Mouse (Mus musculus) layer of hippocampus, postnatal 25 days (tissue): ENCODE measurements around the gene Efcab11. TPM values are rescaled to one million over a fixed set of nuclear protein-coding genes. Genes with fewer than 3 reads are reported as not detected.
A peak's percentile ranks its signal among the peaks of the same experiment; 100 is the strongest.

Source experiments
- DNase-seq, 2 experiments: peaks; one replicate each; pipeline ENCODE4 v3.0.0; 2022; ENCODE audit warnings: mixed read lengths in 2 of 2, low spot score in 1 of 2; ENCODE audit errors: extremely low spot score in 1 of 2
- total RNA-seq, 2 experiments: library from RNA; stranded (reverse); gene quantifications; 2 replicates each; pipeline ENCODE4 v1.2.3; 2021

Gene Efcab11
- under 1 TPM; 0.26 to 0.27 TPM for total RNA-seq

DNA sequence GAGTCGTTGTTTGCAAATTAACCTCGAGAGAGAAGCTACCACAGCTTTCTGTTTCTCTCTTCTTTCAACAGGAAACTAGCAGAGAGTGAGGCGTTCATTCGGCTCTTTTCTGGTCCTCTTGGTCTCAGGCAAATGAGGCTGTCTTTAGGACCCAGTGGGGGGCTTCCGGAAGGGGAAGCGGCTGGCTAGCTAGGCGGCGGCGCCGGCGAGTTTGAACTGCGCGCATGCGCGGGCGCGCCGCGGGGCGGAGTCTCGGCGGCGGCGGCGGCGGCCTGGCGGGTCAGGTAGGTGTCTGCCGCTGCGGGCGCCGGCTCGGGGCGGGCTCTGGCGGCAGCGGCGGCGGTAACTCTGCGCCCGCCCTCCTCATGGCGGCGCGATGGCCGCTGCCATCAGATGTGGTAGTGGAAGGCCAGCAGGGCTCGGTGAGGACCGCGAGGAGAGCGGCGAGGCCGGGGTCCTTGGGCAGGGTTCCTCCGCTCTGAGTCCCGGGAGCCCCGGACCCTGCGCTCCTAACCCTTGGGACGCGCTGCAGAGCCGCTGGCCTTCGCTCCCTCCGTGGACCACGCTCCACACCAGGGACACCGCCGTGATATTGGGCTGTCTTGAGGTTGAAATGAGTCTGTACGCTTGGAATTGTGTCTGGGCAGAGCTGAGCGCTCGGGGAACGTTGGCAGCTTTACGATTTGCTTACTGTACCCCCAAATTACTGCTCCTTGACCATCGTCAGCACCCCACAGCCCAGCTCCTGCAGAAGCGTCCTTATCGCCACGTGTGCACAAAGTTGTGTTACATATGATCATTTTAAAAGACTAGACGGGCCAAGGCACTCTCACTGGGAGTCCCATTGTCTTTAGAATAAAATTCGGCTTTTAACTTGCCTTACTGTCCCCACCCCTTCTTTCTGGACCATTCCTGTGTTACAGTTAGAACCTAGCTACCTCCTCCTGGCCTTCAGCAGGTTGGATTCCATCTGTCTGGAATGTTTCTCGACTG, at the start of gene Efcab11, which contains the start of gene Tdp1:
TSS of gene Efcab11 (minus strand) at position 171 of the 993 bp plus-strand sequence.
TSS of gene Tdp1 (plus strand) at position 249 of the 993 bp plus-strand sequence.
- peak; percentile 82 to 84 for DNase-seq

DNA sequence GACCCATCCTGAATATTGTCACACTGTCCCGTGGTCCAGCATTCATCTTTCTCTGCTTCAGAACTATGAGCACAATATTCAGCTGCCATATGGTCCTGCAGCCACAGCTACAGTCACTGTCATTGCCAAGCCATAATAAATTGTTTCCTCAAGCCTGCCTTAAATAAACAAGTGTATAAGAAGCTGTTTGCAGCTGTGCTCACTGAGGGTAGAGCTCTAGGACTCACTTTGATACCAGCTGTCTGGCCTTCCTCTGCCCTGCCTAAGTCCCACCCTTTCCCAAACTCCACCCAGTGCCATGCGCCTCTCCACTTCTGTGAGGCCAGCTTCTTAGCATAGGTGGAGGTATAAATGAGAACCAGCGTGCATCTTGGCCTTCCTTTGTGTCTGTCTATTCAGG, 49.4 kb upstream of the Efcab11 start:
- no peak for DNase-seq

DNA sequence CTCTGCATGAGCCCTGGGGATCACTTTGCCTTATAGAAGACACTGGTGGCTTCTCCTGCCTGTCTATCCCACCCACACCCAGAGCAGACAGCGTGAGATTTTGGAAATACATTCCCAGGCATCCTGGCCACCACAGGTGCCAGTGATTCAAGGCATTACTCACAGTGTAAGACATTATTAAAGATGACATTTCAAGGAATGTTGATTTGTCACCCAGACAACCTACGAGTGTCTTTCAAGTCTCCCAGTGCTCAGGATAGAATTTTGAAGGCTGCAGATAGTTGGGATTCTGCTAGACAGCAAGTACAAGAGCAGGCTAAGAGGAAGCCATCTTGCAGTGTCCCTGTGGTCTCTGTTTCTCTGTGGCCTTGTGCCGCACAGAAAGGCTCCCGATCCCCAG, 48.0 kb upstream of the Efcab11 start:
- DNase-seq = no peak

DNA sequence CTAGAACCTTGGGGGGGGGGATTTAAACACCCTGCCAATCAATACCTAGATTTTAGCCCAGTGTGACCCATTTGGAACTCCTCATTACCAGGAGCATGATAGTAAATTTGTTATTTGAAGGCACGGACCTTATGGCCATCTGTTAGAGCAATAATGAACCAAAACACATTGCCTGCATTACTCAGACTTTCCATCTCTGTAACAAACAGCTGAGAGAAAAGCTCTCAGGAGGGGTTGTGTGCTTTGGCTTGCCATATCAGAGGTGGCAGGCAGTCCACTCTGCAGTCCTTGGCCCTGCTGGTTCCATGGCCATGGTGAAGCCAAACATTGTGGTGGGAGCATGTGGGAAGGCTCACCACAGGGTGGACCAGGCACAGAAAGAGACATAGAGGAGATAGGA, 44.9 kb upstream of the Efcab11 start:
- no peak for DNase-seq

DNA sequence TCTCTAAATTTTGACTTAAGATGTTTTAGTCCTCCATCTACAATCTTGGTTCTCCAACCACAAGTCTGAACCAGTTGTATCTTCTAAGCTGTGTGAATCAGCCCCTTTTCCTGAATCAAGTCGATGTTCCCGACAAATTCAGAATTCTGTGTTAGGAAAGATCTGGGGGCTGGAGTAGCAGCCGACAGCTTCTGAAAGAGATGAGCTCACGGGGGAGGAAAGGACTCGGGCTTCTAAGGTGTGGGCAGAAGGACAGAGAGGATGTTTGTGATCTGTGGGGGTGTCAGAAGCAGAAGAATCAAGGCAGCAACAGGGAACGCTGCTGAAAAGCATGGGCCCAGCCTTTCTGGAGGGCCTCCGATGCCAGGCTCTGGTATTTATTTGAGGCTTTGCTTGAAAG, 44.1 kb upstream of the Efcab11 start:
- no peak for DNase-seq

DNA sequence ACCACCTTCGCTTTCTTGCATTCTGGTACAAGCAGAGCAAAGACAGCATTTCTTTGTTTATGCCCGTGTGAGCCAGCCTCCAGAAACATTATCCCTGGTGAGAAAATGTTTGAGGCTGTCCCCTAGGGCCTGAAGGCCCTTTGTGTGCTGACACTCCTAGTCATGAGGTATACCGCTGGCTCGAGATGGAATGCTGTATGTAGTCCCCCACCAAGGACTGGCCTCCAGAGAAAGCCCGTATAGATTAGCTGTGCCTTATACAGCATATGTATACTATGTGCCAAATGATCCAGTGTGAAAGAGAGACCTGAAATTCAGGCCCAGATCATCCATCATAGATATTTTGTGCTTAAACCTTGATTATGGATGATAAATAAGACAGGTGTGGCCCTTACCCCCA, 39.5 kb upstream of the Efcab11 start:
- no peak for DNase-seq

DNA sequence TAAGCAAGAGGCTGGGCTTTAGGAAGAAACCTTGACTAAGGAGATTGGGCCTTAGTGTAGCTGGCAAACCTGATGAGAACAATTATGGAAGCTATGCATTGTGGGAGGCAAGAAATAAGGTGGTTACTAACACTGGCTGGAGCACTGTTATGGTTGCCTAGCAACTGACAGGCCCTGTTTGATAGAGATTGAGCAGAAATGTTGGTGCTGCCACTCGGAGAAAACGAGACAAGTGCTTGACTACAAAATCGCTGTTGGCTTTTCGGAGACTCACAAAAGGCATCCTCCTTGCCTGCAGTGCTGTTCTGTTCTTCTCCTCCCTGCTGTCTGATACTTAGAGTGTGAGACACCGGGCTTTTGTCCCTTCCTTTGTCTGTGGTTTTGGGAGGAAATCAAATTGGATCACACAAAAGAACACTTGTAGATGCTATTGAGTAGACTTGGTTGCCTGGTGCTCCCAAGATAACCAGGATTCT, 38.9 kb upstream of the Efcab11 start:
- no peak for DNase-seq

DNA sequence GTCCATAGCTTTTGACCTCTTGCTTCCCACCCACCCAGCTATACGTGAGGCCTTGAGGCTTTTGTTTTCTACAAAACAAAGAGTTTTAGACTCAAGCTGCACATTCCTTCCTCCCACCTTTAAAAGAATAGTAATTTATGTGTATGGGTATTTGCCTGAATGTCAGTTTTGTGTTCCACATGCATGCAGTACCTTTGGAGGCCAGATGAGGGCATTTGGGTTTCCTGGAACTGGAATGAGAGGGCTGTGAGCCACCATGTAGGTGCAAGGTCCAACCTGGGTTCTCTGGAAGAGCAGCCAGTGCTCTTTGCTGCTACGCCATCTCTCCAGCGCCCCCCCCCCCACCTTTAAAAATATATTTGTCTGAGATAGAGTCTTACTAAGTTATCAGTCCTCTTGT, 36.8 kb upstream of the Efcab11 start:
- no peak for DNase-seq

DNA sequence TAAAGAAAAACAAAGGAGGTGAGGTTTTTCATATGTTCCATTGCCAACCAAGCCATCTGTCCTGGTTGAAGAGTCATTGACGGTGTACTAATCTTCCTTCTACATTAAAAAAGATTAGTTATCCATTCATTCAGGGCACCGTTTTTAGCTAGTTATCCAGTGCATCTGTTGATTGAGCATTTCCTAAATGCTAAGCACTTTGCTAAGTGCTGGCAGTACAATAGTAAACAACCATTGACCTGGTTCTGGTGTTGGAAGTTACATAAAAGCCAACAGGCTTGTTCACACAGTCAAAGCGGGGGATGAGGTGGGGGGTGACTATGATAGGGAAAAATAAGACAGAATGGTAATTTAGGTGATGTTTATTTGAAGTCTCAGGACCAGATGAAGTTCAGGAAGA, 35.4 kb upstream of the Efcab11 start:
- DNase-seq = no peak

DNA sequence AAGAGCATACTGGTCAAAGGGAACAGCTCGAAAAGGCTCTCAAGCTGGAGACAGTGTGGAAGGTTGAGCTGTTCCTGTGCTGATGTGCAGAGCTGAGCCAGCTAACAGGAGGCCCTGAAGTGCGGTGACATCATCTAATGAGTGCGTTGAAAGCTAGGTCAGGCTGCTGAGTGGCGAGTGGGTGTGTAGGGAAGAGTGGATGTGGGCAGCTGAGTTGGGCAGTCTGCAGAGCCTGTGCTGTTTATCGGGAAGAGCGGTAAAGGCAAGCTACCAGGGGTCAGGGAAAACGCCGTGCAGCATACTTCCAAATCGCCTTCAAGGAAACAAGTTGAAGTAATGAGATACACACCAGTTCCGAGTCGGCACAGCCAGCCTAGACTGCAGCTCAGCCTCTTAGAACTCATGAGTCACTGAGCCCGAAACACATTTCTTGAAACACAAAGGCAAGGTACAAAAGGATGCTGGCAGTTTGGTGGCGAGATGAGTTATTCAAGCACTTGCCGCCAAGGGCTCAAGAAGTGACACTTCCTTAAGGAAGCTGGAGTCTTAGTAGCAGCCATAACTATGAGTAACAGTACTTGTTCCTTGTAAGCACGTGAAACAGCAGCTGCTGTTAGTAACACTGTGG, 33.7 kb upstream of the Efcab11 start:
- DNase-seq = no peak

DNA sequence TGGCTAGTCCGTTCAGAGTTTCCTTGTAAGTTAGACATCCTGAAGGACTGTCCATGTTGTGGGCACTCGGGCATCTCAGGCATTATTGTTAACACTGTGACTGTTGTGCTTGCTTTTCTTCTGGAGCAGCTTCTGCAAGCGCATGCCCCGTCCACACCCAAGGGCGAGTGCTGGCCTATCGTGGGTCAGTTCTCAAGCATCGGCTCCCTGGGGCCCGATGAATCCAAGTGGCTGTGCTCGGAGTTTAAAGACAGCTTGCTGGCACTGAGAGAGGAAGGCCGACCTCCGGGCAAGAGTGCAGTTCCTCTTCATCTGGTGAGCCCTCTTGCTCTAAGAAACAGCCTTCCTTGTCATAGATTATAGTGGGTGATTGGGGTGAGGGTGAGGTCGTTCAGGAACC, 27.2 kb upstream of the Efcab11 start:
- no peak for DNase-seq

DNA sequence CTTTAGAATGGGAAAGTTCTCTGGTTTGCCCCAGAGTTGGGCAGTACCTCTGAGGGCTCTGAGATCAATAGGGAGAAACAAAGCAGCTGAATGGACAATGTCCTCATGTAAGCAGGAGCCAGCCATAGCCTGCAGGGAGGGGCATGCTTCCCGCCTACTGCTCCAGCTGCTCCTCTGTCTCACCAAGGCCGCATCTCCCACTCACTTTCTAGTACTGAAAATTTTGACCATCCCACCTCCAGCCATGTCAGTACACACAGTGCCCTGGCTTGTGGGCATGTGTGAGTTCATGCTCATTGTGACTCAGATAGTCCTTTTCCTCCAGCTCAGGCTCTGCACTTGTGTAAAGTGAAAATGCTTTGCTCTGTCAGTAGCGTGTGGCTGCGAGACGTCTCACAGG, 20.3 kb upstream of the Efcab11 start:
- DNase-seq = no peak

DNA sequence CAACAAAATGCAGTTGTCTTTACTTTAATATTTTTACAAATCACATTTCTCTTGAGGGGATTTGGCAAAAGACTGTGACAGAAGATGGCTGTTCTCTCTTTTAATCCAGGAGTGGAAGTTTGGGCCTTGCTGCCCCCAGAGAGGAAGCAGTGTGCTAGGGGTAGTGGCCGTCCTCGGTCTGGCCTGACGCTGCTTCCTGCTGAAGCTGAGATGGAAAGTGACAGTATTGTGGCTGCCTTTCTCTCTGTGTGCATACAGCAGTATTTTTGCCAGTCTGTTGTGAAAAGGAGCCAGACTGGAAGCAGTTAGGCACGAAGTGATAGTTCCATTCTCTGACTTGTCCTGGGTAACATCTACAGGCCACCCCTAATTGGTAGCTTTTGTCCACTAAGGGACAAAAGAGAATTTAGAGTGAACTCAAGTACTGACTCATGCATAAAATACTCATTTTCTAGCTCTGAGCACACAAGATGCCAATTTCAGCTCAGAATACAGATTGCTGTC, 18.7 kb upstream of the Efcab11 start:
- no peak for DNase-seq

DNA sequence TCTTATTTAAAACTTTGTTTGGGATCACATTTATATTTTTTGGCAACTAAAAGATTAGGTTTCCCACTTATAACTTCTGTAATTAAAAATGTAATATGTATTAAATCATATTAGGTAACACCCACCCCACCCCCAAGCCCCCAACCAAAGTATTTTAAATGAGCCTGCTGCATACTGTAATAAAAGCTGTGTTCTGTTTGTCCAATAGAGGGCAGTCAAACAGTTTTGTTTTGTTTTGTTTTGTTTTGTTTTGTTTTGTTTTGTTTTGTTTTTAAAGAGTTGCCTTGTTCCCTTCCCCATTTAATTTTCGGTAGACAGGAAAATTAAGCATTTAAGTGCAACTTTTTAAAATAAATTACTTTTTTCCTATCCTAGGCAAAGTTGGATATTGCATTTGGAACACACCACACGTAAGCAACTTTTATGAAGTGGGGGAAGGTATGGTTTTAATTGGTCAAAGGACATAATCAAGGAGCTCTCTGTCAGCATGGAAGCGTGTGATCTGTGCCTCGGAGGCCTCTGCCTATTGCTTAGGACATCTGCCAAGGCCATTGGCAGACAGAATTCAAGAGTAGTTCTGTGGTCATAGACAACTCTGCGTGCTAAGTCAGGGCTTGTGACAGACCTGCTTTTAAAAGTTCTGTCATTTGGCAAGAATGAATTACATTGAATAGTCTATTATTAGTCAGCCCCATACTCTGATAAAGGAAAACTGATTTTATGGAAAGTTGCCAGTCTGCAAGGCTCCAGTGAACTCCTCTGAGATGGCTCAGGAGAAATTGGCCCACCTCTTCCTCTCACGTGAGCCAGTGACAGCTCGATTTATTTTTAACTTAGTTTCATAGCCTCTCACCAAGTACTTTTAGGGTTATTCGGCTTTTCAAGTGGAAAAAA, 18.0 kb upstream of the Efcab11 start:
- no peak for DNase-seq

DNA sequence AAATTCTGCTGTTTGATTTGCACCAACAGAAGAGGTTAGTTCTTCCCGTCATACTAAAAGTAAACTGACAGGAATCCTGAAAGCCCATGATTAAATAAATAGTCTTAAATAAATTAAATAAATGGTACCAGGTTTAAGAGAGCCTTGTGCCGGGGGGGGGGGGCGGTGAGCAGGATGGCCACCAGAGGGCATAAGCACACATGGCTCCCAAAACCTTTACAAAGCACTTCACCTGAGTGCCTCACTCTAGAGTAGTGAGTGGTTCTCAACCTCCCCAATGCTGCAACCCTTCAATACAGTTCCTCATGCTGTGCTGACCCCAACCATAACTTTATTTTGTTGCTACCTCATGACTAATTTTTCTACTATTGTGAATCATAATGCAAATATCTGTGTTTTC, 15.8 kb upstream of the Efcab11 start:
- no peak for DNase-seq

DNA sequence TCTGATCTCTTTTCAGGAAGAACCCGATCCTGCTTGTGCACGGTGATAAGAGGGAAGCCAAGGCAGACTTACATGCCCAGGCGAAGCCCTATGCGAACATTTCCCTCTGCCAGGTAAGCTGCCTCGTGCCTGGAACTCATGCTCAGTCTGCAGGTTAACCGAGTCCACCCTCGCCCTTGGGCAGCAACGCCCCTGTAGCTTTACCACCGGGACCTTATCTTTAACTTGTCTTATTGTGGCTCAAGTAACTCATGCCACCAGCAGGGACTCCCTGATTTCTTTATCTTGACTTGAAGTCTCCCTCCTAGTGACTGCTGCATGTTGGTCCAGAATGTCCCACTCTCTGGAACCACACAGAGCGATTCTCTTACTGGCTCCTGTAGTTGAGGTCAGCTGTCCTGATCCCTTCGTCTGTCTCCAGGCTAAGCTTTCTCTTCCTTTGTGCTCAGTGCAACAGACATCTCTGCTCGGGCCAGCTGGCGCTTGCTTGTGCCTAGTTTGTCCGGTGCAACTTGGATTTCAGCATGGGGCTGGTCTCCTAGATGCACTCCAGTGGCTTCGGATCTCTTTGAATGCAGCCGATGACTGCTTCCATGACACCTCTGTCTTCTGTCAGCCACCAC, 14.1 kb upstream of the Efcab11 start:
- no peak for DNase-seq

DNA sequence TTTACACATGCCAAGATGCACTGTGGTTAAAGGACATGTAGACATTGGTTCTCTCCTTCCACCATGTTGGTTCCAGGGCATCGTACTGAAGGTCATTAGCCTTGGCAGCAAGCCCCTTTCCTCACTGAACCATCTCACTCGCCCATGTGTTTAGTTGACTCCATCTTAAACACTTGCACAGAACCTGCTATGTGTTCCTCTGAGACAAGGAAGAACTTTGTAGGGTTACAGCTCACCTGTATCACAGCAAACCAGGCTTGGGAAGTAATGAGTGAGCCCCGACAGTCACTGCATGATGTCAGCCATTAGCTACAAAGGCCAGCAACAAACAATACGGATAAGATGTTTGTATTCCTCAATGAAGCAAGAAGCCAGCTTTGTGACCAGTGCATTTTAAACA, 13.6 kb upstream of the Efcab11 start:
- no peak for DNase-seq

DNA sequence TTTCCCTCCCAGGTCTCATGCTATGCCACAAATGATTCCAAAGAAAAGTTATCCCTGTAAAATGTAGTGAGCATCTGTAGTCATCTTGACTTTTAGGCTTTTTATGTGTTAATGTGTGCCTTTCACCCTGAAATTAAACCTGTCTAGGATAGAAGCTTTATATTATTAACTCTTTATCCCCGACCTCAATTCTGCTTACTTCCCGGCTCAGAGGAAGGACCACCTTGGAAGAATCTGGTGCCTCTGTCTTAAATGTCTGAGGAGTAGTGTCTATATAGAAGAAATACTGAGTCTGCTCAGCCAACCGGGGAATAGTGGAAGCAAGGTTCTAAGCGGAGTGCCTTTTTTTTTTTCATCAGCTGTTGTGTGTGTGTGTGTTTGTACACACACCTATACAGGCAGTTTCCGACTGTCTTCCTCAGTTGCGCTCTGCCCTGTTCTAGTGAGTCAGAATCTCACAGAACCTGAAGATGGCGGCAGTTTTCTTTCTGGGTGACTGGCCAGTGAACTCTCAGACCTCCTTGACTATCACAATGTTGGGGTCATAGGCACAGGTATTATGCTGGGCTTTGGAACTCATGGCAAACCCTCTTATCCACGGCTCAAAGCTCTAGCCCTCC, 1.2 kb upstream of the Efcab11 start:
- DNase-seq = no peak

DNA sequence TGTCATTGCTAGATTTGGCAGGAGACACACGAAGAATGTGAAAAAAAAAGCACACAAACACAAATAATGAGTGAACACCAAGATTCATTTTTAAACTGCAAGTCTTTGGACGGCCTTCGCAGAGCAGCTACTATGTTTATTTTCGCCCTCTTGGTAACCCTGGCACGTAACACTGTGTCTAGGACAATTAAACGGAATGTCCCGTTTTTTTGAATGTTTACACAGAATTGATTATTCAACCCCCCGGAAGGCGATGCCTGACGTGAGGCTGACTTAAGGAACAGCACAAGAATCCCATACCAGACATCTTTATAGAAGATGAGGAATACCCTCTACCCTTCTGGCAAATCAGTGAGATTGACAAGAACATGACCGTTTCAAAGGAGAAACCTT, 530 bp downstream of the Efcab11 start:
- no peak for DNase-seq
